Mouse (Mus musculus) retina, postnatal 1 day (tissue): Measurements from ENCODE around the gene Arl16.

ENCODE experiments used
- DNase-seq: peaks from one replicate; pipeline ENCODE4 v3.0.0-alpha.2; 2012

Arl16 gene

DNA sequence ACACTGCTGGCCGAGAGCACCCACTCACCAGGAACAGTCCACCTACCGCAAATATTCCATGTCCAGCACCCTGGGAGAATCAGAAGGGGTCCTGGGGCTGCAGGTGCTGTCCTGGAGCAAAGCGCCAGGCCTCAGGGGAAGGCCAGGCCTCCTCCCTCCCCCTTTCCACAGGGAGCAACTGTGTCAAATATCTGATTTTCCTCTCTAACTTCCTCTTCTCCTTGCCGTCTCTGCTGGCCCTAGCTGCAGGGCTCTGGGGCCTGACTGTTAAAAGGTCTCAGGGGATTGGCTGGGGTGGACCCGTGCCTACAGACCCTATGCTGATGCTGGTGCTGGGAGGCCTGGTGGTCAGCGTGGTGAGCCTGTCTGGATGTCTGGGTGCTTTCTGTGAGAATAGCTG lies 23.3 kb downstream of the Arl16 start:
- no peak for DNase-seq

DNA sequence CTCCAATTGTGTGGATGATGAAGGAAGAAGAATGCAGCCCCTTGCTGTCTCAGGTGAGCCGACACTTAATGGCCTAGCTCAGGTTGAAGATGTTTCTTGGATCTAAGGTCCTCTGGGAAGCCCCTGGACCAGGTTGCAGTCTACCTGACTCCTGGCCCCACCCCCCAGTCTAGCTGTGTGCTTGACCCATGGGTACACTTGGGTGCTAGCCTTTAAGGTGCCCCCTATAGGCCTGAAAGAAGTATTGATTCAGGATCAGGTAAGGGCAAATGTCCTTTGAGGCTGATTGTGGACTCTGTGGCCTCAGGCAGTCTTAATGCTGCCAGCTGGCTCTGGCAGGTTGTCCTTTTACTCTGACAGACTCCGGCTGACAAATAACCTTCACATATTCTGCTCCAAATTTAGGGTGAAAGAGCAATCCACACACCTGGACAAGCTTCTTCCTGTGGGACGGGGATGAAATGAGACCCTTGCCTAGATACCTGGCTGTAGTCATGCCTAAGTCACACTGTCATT lies 24.6 kb downstream of the Arl16 start:
- DNase-seq: no peak

DNA sequence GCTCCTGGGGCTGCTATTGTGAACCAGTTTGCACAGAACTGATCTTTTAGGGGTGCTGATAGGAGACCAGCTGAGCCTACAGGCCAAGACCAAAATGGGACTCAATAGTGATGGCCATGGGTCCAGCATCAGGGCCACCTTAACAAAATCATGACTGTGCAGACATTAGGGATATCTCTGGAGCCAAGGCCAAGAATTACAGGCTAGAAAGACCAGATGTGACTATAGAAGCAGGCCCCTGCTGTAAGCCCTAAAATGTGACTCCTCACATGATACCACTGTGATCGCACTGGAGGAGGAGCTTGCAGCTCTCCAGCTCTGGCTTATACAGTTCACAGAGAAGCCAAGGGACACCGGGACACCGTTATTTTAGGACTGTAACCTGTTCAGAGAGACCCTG lies 25.1 kb downstream of the Arl16 start, which contains the start of gene Tspan10:
Tspan10 (plus strand) TSS at position 301 of the 400 bp plus-strand sequence.
- DNase-seq: no peak

DNA sequence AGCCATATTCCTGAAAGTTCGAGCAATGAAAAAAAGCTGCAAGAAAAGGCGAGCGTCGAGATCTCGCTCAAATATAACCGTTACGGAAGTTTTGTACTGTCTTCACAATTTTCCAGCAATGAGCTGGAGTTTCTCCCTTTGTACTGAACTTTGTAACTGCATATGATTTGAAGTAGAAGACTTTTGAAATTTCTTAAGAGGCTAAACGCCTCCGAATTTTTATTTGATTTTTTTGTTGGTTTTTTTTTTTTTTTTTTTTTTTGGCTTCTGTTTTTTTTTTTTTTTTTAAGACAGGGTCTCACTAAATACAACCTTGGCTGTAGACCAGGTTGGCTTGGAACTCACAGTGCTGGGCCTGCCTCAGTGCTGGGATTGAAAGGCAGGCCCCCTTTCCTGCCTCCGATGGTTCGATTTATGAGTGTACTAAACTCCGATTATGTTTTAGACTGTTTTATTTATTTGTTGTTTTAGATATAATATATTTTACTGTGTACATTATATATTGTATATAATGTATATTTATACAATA lies 29.5 kb downstream of the Arl16 start:
- DNase-seq: no peak

DNA sequence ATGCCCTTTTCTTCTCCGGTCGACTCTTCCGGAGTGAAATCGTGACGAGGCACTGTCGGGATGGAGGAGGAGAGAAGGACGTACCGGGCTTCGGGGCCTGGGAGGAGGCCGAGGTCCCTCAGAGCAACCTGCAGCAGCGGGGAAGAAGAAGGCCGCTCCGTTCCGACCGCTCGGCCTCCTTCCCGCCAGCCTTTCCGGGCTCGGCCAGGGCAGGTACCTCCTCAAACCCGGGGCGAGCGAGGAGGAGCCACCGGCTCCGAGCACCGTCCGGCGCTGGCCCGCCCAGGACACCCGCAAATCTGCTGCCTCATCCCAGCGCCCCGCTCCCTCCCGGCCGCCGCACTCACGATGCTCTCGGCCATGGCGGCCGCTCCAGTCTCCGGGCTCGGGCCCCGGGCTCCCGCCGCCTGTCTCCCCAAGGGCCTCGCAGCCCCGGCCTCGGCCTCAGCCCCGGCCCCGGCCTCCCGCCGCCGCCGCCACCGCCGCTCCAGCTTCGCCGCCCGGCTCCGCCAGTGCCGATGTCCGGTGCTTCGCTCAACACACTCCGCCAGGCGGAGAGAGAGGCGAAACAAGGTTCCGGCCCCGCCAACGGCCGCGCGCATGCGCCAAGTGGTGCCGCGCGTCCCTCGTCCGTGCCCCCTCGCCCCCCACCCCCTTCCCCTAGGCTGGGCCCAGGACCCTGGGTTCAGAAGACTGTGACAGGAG lies 30.1 kb downstream of the Arl16 start, which contains the start of gene Nploc4:
Nploc4 (minus strand) TSS at position 557 of the 705 bp plus-strand sequence.
- DNase-seq: peak; percentile 94

DNA sequence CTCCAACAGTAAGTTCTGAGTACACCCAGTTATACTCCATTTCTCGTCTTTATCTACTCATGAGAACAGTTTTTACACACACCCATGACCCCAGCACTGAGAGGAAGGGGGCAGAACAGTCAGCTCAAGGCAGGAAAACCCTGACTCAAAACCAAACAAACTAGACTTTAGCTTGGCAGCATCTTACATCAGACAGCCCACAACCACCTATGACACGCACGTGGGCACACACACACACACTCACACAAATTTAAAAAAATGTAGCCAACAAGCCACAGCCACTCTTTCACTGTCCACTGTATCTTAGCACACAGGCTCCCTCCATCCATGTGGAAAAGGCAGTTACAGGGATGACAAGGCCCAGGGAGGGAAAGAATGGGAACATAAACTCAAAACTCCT lies 40.7 kb downstream of the Arl16 start:
- DNase-seq: no peak

DNA sequence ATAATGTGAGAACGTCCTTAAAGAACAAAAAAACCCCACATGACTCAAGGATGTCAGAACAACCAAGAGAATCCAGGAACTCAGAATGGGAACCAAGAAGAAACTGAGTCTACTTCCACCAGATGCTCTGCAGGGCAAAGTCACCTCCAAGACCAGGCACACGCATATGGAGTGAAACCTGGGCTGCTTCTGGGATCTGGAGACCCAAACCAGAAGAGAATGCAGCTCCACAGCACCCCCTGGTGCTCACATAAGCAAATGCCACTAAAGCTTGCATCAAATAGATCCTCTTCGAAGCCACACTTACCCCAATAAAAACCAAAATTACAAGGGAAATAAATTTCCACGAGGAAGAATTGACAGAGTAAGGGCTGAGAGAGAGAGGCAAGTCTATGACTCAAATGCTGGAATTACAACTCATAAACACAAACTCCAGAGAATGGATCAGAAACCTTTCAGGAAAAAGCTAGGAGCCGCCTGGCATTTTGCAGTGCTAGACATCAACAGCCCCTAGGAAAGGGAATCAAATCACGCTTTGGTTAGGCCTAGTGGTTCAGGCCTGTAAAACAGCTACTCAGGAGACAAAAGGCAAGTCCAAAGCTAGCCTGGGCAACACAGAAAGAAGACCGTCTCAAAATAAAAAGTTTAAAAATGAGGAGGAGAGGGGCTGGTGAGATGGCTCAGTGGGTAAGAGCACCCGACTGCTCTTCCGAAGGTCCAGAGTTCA lies 43.7 kb downstream of the Arl16 start:
- peak; percentile 79 for DNase-seq

DNA sequence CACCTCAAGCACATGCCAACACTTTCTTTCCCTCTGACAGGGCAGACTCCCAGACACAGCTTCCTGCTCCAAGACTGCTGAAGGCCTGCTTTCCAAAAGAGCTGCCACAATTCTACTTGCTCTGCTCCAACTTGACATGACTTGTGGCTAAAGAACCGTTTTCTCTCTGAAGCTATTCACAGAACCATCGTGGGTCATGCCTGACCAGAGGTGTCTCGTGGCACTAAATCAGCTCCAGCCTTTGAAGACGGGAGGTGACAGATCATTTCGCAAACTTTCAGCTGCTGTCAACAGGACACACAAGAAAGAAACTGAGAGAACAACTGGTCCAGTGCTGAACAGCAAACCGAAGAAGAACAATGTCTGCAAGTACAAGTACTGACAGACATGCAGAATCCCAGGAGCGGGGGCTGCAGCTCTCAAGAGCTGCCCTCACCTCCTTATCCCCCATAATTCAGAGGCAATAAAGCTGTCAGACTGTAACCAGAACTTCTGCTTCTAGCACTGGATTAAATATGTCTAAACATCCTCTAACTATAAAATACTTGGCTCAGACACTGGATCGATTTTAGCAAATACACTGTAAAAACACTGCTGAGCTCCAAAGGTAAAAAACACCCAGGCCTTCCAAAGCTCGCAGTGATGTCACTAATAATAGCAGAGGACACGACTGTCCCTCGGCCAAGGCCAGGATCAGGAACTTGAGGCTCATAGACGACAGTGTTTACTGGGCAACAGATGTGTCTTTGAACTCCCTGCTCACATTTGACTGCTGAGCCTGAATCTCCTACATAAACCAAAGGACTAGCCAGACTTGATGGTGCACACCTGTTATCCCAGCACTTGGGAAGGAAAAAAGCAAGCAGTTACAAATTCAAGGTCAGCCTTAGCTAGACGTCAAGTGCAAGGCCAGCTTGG lies 44.5 kb downstream of the Arl16 start:
- DNase-seq: no peak

DNA sequence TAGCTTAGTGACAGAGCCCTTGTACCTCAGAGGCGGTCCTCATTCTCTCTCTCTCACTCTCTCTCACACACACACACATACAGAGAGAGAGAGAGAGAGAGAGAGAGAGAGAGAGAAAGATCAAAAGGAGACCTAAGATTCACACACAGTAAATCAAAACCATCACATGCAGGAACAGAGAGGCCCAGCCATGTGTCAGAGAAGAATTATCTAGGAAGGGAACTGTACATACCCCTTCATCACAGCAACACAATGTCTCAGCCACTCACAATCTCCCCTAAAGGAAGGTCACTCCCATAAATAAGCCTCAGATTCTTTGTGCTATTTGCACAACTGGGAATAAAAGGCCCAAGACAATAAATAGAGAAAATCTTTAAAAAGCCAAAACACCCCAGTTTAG lies 48.8 kb downstream of the Arl16 start:
- no peak for DNase-seq

DNA sequence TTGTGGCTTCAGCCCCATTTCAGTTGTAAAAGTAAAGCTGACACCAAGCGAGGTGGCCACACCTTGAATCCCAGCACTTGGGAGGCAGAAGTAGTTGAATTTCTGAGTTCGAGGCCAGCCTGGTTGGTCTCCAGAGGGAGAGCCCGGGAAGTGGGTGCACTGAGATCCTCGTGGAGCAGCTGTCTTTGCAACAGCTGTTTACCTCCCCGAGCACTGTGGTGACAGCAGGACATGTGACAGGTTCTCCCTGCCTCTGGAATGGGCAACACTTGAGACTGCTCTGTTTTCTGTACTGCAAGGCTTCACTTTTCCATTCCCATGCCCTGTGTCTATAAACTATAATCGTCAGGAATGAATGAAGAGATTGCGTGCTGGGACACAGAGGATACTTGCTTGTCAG lies 49.6 kb downstream of the Arl16 start:
- no peak for DNase-seq
